Mouse (Mus musculus): ENCODE results near the gene H2-Eb2.

H2-Eb2 gene

DNA sequence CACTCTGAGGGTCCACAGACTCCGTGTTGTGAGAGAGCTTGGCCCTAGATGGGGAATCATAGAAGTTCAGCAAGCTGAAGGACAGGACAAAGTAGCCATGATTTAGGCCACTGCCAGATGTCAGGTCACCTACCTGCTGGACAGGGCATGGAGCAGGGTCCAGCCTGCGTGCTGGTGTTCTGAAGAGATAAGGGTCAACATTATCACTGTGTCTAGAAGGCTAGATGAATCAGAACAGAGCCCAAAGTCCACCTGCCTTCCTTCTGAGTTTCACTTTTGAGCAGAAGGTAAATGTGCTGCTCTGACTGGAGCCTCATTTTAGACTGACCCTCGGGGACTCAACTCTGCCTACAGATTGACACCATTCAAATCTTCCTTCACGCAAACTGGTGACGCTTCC is 29.1 kb downstream of the H2-Eb2 start, which contains the start of gene Btnl2:
TSS of gene Btnl2 (plus strand) at position 284 of the 400 bp plus-strand sequence.
- no peak for DNase-seq (ENCODE audit: low read depth, low spot score)

DNA sequence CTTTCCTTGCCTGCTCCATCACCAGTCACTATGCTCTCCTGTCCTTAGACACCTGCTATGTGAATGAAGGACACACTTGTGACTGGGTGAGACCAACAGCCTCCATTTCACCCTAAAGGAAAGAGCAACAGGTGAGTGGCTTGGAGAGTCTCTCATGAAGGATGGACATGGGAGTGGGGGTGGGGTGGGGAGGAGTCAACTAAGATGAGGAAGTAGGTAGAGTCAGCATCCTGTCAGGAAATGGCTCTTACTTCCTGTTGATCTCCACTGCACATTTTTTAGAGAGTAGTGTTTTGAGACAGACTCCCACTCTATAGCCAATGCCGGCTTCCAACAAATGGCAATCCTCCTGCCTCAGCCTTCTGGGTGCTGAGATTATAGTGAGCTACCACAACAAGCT is 29.5 kb downstream of the H2-Eb2 start:
- peak; percentile 63 for DNase-seq (ENCODE audit: low read depth, low spot score)

GRCm38 (mm10) chr17:34362954-34363546 is 37.6 kb downstream of the H2-Eb2 start:
- DNase-seq (ENCODE audit: low read depth, low spot score) = no peak

- no peak for DNase-seq (ENCODE audit: low read depth, low spot score)
These were observed 38.3 kb downstream of the H2-Eb2 start for GRCm38 (mm10) chr17:34363676-34364310.

DNA sequence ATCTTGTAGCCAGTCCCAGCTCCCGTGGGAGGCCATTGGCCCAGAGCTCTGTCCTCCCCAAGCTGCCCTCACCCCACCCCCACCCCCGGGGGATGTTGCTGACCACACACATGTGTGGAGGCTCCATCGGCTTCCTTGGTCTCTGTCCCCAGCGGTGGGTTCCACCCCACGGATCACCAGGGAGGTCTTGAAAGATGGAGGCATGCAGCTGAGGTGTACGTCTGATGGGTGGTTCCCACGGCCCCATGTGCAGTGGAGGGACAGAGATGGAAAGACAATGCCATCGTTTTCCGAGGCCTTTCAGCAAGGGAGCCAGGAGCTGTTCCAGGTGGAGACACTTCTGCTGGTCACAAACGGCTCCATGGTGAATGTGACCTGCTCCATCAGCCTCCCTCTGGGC is 39.6 kb downstream of the H2-Eb2 start:
- no peak for DNase-seq (ENCODE audit: low read depth, low spot score)

DNA sequence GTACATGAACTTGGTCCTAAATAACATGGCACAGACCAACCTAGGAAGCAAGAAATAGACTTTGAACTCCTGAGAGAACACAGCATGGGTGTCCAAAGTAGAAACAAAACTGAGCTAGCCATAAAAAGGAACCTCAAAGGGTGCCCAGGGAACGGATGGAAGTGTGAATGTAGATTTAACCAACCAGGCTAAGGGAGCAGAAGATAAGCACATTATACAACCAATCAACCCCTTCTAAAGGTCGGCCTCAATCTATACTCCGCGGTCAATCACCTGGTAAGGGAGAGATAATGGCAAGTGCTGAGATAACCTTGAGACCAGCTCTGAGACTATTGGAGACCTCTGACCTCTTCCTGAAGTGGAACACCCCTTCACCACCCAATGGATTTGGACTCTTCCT is 45.1 kb downstream of the H2-Eb2 start:
- DNase-seq (ENCODE audit: low read depth, low spot score) = no peak

DNA sequence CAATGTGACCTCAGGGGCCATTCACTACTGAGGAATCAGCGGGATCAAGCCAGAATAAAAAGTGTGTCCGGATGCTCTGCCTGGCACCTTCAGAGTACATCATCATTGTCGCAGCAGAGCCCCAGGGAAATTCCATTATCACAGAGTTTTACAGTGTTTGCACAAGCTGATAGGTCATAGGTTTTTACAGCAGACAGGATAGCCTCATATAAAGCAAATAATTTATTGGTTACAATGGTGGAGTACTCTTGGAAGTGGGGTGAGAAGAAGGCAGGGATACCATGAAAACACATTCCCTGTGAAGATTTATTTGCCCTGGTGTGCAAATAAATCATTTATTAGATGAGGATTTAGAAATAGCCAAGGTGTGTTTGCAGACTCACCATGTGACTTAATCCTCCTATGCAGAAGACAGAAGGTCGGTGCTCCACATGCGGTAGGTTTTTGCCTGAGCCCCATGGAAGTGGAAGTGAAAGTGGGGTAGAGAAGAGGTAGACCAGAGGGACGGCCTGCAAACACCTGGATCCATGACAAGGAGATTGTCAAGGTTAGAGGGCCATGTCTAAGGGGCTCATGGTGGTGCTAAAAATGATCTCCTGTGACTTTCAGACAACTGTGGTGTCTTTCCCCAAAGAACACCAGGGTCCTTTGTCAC is 47.7 kb downstream of the H2-Eb2 start:
- DNase-seq (ENCODE audit: low read depth, low spot score) = no peak

GRCm38 (mm10) chr17:34376847-34377246 is 51.4 kb downstream of the H2-Eb2 start, which contains the start of gene Btnl1:
TSS of gene Btnl1 (plus strand) at chr17:34377132.
- no peak for DNase-seq (ENCODE audit: low read depth, low spot score)

GRCm38 (mm10) chr17:34377450-34378209 is 52.2 kb downstream of the H2-Eb2 start:
- DNase-seq (ENCODE audit: low read depth, low spot score) = no peak

DNA sequence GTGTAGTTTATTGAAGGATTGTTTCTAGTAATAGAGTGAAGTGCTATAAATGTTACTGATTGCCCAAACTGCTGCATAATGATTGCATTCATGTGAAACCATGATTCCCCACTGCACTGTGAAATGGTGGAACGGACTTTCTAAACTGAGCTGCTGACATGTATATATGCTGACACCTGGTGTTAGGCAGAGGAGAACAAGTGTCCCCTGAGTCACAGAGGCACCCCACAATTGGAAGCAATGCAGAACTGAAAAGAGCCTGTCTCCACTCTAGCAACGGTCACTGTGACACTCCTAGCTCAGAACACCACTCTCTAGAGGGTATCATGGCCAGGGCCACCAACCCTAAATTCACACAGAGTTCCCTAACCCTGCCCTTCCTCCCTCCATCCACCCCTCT is 53.3 kb downstream of the H2-Eb2 start:
- DNase-seq (ENCODE audit: low read depth, low spot score) = no peak

GRCm38 (mm10) chr17:34379451-34379850 is 54.0 kb downstream of the H2-Eb2 start:
- no peak for DNase-seq (ENCODE audit: low read depth, low spot score)

- DNase-seq (ENCODE audit: low read depth, low spot score) = no peak
These were observed 56.4 kb downstream of the H2-Eb2 start for GRCm38 (mm10) chr17:34381876-34382275.

DNA sequence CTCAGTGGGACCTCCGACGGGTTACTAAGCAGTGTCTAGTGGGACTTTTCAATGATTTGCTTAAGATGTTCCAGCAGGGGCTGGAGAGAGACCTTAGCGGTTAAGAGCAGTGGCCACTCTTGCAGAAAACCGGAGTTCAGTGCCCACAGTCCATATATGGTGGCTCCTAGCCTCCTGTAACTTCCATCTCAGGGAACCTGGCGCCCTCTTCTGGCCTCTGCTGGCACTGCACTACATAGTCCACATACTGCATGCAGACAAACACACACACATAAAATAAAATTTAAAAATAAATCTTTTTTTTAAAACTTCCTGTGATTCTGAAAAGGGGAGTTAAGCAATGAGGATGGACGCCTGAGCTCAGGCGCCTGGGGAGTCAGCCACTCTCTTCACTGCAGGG is 57.7 kb downstream of the H2-Eb2 start:
- DNase-seq (ENCODE audit: low read depth, low spot score) = peak; percentile 54

- no peak for DNase-seq (ENCODE audit: low read depth, low spot score)
These were observed 59.2 kb downstream of the H2-Eb2 start for GRCm38 (mm10) chr17:34384699-34385098.

DNA sequence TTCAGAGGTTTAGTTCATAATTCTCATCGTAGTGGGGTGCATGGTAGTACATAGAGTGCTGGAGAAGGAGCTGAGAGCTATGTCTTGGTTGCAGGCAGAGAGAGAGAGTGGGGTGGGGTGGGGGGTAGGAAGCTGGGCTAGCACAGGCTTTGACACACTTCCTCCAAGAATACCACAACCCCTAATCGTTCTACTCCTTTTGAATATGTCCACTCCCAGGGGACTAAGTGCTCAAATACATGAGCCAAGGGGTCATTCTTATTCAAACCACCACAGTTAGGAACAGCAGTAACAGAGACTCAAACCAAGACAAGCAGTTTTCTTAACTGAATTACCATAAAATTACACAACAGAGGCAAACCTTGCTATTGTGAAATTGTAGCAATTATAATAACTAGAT is 61.2 kb downstream of the H2-Eb2 start:
- DNase-seq (ENCODE audit: low read depth, low spot score) = no peak

DNA sequence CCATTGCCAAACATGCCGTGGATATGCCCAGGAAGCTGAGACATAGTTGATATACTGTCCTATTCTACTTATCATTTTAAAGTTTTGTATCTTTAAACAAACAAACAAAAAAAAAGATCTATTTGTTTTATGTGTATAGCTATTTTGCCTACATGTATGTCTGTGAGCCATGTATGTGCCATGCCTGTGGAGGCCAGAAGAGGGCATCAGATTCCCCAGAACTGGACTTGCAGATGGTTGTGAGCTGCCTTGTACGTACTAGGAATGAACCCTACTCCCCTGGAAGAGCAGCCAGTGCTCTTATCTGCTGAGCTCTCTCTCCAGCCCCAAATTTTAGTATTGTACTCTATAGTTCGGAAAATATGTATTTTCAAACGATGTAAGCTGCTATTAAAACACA is 63.0 kb downstream of the H2-Eb2 start:
- peak; percentile 73 for DNase-seq (ENCODE audit: low read depth, low spot score)

Measured in CD4-positive, CD25-positive, alpha-beta regulatory T cell, adult 2 months (primary cell).